Comparison of ENCODE assay signal across 10 mouse cellular contexts in the genomic region with DNA sequence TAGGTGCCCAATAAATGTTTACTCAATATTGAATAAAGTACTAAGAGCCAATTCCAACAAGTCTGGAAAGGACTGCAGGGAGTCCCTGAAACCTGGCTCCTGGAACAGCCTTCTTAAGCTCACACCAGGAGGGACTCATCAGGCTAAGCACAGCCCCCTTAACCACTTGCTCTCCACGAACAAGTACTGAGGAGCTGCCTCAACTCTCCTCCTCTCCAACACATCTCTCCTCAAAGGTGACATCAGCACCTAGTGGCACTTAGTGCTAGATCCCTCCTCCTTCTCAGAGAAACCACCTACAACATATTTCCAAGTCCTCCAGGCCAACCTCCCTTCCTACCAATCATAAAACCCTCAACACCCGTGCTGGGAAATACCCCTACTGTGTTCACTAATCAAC. TPM values are rescaled to one million over a fixed set of nuclear protein-coding genes. Genes with fewer than 3 reads are reported as not detected.
DNase-seq lines count a peak whose midpoint lies in the region; ATAC-seq and TF ChIP-seq lines count a peak whose summit lies in the region.
"Had no signal": no experiment of that assay in that cellular context is flagged by ENCODE, and none has a peak within 500 bp of the region (broad histone marks: within the 10 kb centered on the region; RNA-seq: fewer than 3 reads in every experiment).

No protein-coding gene starts in this region.

- 5% methylated on average over 2 of the region's 2 CpGs for WGBS in heart, postnatal 0 days
- WGBS in forebrain, embryonic 15.5 days: 3% methylated on average over 2 of the region's 2 CpGs
- 11% methylated on average over 2 of the region's 2 CpGs for WGBS in midbrain, embryonic 12.5 days

- DNase-seq in heart, postnatal 0 days (ENCODE audit: low spot score): no peak
- DNase-seq in heart, postnatal 4 days: no peak
- DNase-seq in brain, embryonic 14.5 days (ENCODE audit: low read depth): peak; percentile 37
- no peak for DNase-seq in retina, embryonic 14.5 days (ENCODE audit: low spot score)
- DNase-seq in left cerebral cortex, adult 9 months (ENCODE audit: low spot score in 2 of 2): no peak

- H3K4me3 ChIP-seq in heart, postnatal 0 days (ENCODE audit: low read depth, low read length): peak overlapping the region; percentile 50
- peak overlapping the region; percentile 49 for H3K4me3 ChIP-seq in forebrain, embryonic 15.5 days
- H3K4me3 ChIP-seq in midbrain, embryonic 12.5 days: peak overlapping the region; percentile 44

- H3K9ac ChIP-seq in heart, postnatal 0 days (replicated peaks; ENCODE audit: low read depth, low read length): peak overlapping the region; percentile 54; the same call in 1 of the 2 replicates
- peak overlapping the region; percentile 49; the same call in 1 of the 2 replicates for H3K9ac ChIP-seq in forebrain, embryonic 15.5 days (replicated peaks)
- H3K9ac ChIP-seq in midbrain, embryonic 12.5 days (replicated peaks): peak overlapping the region; percentile 59; the same call in 1 of the 2 replicates

- TF ChIP-seq POLR2A in brain, embryonic 14.5 days (IDR thresholded peaks at IDR 0.05; ENCODE audit: borderline replicate concordance, extremely low read depth, insufficient read depth, insufficient read length, poor library complexity, severe bottlenecking): no peak

- H3K9me3 ChIP-seq in heart, postnatal 0 days (replicated peaks; ENCODE audit: control insufficient read depth, low read length): no peaks in the 10 kb centered on the region
- no peaks in the 10 kb centered on the region for H3K9me3 ChIP-seq in forebrain, embryonic 15.5 days
- no peaks in the 10 kb centered on the region for H3K9me3 ChIP-seq in midbrain, embryonic 12.5 days

- no peaks in the 10 kb centered on the region for H3K27me3 ChIP-seq in heart, postnatal 0 days (ENCODE audit: control insufficient read depth, insufficient read depth, low read length)
- no peaks in the 10 kb centered on the region for H3K27me3 ChIP-seq in forebrain, embryonic 15.5 days
- H3K27me3 ChIP-seq in midbrain, embryonic 12.5 days: peaks cover 11% of the 10 kb centered on the region; the same call in 1 of the 2 replicates

- peaks cover 22% of the 10 kb centered on the region for H3K36me3 ChIP-seq in heart, postnatal 0 days (replicated peaks; ENCODE audit: control insufficient read depth, insufficient read depth, low read length)
- H3K36me3 ChIP-seq in forebrain, embryonic 15.5 days: peaks cover 24% of the 10 kb centered on the region
- H3K36me3 ChIP-seq in midbrain, embryonic 12.5 days: peaks cover 19% of the 10 kb centered on the region

- peak overlapping the region; percentile 78 for H3K4me2 ChIP-seq in heart, postnatal 0 days (ENCODE audit: low read depth, low read length)
- peak overlapping the region; percentile 76 for H3K4me2 ChIP-seq in forebrain, embryonic 15.5 days (replicated peaks)
- peak overlapping the region; percentile 75 for H3K4me2 ChIP-seq in midbrain, embryonic 12.5 days (replicated peaks)

- no peak for ATAC-seq in heart, postnatal 0 days (ENCODE audit: insufficient read depth, low read depth)
- 0 out of 2 replicates have a peak, but pooled peaks have one; percentile 24 for ATAC-seq in forebrain, embryonic 15.5 days (replicated peaks)
- ATAC-seq in midbrain, embryonic 12.5 days (ENCODE audit: low FRiP score, low read depth): no peak; the same call in 1 of the 2 replicates
- ATAC-seq in megakaryocyte-erythroid progenitor cell, adult 5-6 weeks (replicated peaks; ENCODE audit: low FRiP score, low TSS enrichment, poor library complexity, severe bottlenecking): no peak

- H3K4me1 ChIP-seq in heart, postnatal 0 days (ENCODE audit: control insufficient read depth, insufficient read depth): peaks cover 16% of the 10 kb centered on the region; the same call in 1 of the 2 replicates
- peaks cover 14% of the 10 kb centered on the region; the same call in 1 of the 2 replicates for H3K4me1 ChIP-seq in forebrain, embryonic 15.5 days
- H3K4me1 ChIP-seq in midbrain, embryonic 12.5 days: peaks cover 8% of the 10 kb centered on the region; the same call in 1 of the 2 replicates

- TF ChIP-seq EP300 in heart, postnatal 0 days (IDR thresholded peaks at IDR 0.05; ENCODE audit: low read depth): no peak

- peak overlapping the region; percentile 85 for H3K27ac ChIP-seq in heart, postnatal 0 days (ENCODE audit: low read depth)
- H3K27ac ChIP-seq in forebrain, embryonic 15.5 days (replicated peaks): no peak overlapping the region
- no peak overlapping the region for H3K27ac ChIP-seq in midbrain, embryonic 12.5 days (replicated peaks)
- H3K27ac ChIP-seq: macrophage had no signal

- TF ChIP-seq CTCF in heart, postnatal 0 days (IDR thresholded peaks at IDR 0.05; ENCODE audit: low read depth): no peak
- no peak for TF ChIP-seq CTCF in brain, embryonic 14.5 days (IDR thresholded peaks at IDR 0.05; ENCODE audit: borderline replicate concordance, extremely low read depth, insufficient read depth, insufficient read length)

RNA-seq across cellular contexts. Expression of a gene that starts 10.8 kb away (rescaled TPM):
- 5.2 and 12.3 TPM in 2 replicates for total RNA-seq in heart, postnatal 0 days (2014; rRNA removed; ENCODE audit: low replicate concordance)
- polyA plus RNA-seq in heart, postnatal 0 days (2015; fragmentation: Nextera tagmentation; extraction: Ambion mirVana): 6.2 and 6.4 TPM in 2 replicates
- 1 to 10 TPM; 7.3 to 9.2 TPM for total RNA-seq in heart, postnatal 4 days (2021)
- polyA plus RNA-seq in brain, embryonic 14.5 days (2012; rRNA removed): 23.6 and 31.3 TPM in 2 replicates
- polyA plus RNA-seq in forebrain, embryonic 15.5 days (2015; fragmentation: Nextera tagmentation; extraction: Ambion mirVana): 9.3 and 11.3 TPM in 2 replicates
- polyA plus RNA-seq in midbrain, embryonic 12.5 days (2016; fragmentation: Nextera tagmentation; extraction: Ambion mirVana): 5.1 and 5.3 TPM in 2 replicates
- 0.32 and 1.1 TPM in 2 replicates for total RNA-seq in megakaryocyte-erythroid progenitor cell, adult 5-6 weeks (2014; fragmentation: Nextera tagmentation)
- 1.1 and 1.6 TPM in 2 replicates for total RNA-seq in megakaryocyte-erythroid progenitor cell, adult 5-6 weeks (2017)
- total RNA-seq: MEL had no signal

RNA-seq across cellular contexts. Expression of a gene that starts 18.2 kb away (rescaled TPM):
- total RNA-seq in heart, postnatal 0 days (2014; rRNA removed; ENCODE audit: low replicate concordance): 51.8 and 59.8 TPM in 2 replicates
- 30.1 and 31.1 TPM in 2 replicates for polyA plus RNA-seq in heart, postnatal 0 days (2015; fragmentation: Nextera tagmentation; extraction: Ambion mirVana)
- total RNA-seq in heart, postnatal 4 days (2021): 10 to 100 TPM; 33.8 to 42.5 TPM
- polyA plus RNA-seq in brain, embryonic 14.5 days (2012; rRNA removed): 111 and 116 TPM in 2 replicates
- polyA plus RNA-seq in forebrain, embryonic 15.5 days (2015; fragmentation: Nextera tagmentation; extraction: Ambion mirVana): 139 and 150 TPM in 2 replicates
- 118 and 120 TPM in 2 replicates for polyA plus RNA-seq in midbrain, embryonic 12.5 days (2016; fragmentation: Nextera tagmentation; extraction: Ambion mirVana)
- 48.8 and 72.3 TPM in 2 replicates for total RNA-seq in megakaryocyte-erythroid progenitor cell, adult 5-6 weeks (2014; fragmentation: Nextera tagmentation)
- 51.4 and 57.0 TPM in 2 replicates for total RNA-seq in megakaryocyte-erythroid progenitor cell, adult 5-6 weeks (2017)

RNA-seq across cellular contexts. Expression of a gene that starts 42.2 kb away (rescaled TPM):
- total RNA-seq in heart, postnatal 0 days (2014; rRNA removed; ENCODE audit: low replicate concordance): not detected in 2 replicates
- not detected in 2 replicates for polyA plus RNA-seq in heart, postnatal 0 days (2015; fragmentation: Nextera tagmentation; extraction: Ambion mirVana)
- total RNA-seq in heart, postnatal 4 days (2021): not detected
- polyA plus RNA-seq in brain, embryonic 14.5 days (2012; rRNA removed): not detected in 2 replicates
- not detected in 2 replicates for polyA plus RNA-seq in forebrain, embryonic 15.5 days (2015; fragmentation: Nextera tagmentation; extraction: Ambion mirVana)
- polyA plus RNA-seq in midbrain, embryonic 12.5 days (2016; fragmentation: Nextera tagmentation; extraction: Ambion mirVana): not detected in 2 replicates
- total RNA-seq in megakaryocyte-erythroid progenitor cell, adult 5-6 weeks (2014; fragmentation: Nextera tagmentation): not detected in 2 replicates
- total RNA-seq in megakaryocyte-erythroid progenitor cell, adult 5-6 weeks (2017): not detected in 2 replicates
- total RNA-seq: MEL had no signal
- polyA plus RNA-seq: macrophage had no signal

RNA-seq across cellular contexts. Expression of a gene that starts 53.8 kb away (rescaled TPM):
- not detected in 2 replicates for total RNA-seq in heart, postnatal 0 days (2014; rRNA removed; ENCODE audit: low replicate concordance)
- polyA plus RNA-seq in heart, postnatal 0 days (2015; fragmentation: Nextera tagmentation; extraction: Ambion mirVana): 0.25 and 0.31 TPM in 2 replicates
- total RNA-seq in heart, postnatal 4 days (2021): under 1 TPM; 0.48 to 0.52 TPM
- polyA plus RNA-seq in brain, embryonic 14.5 days (2012; rRNA removed): 1.3 and 2.6 TPM in 2 replicates
- polyA plus RNA-seq in forebrain, embryonic 15.5 days (2015; fragmentation: Nextera tagmentation; extraction: Ambion mirVana): 0.22 TPM in 1 of 2 replicates, not detected in the other
- polyA plus RNA-seq in midbrain, embryonic 12.5 days (2016; fragmentation: Nextera tagmentation; extraction: Ambion mirVana): 0.11 and 0.30 TPM in 2 replicates
- total RNA-seq in megakaryocyte-erythroid progenitor cell, adult 5-6 weeks (2014; fragmentation: Nextera tagmentation): not detected in 2 replicates
- total RNA-seq in megakaryocyte-erythroid progenitor cell, adult 5-6 weeks (2017): not detected in 2 replicates
- total RNA-seq: MEL had no signal
- polyA plus RNA-seq: macrophage had no signal
